Mouse (Mus musculus) cortical plate, adult 2 months (tissue): ENCODE measurements around the gene Tmem237. TPM values are rescaled to one million over a fixed set of nuclear protein-coding genes. Genes with fewer than 3 reads are reported as not detected.

Experiments
- H3K27ac ChIP-seq: fragments of 200-500 bp; 2 replicates; pipeline ENCODE4 v1.5.1; 2012; ENCODE audit warnings: low read length, control low read depth, inconsistent platforms; ENCODE audit not compliant: insufficient read depth
- H3K4me1 ChIP-seq: fragments of 200-500 bp; 2 replicates; pipeline ENCODE4 v1.6.1; 2011; ENCODE audit warnings: low read length; ENCODE audit not compliant: control insufficient read depth, insufficient read depth
- H3K4me3 ChIP-seq: fragments of 200-500 bp; 2 replicates; pipeline ENCODE4 v1.5.1; 2011; ENCODE audit warnings: mild to moderate bottlenecking, low read length, control low read depth; ENCODE audit not compliant: insufficient read depth
- CTCF ChIP-seq: fragments of 200-500 bp; IDR thresholded peaks from 2 replicates; pipeline ENCODE4 v1.5.1; 2011; ENCODE audit warnings: mild to moderate bottlenecking, control low read depth, low read length; ENCODE audit not compliant: insufficient read depth; ENCODE audit errors: extremely low read depth
- POLR2A ChIP-seq: fragments of 200-500 bp; IDR thresholded peaks from 2 replicates; pipeline ENCODE4 v1.6.1; 2011; ENCODE audit warnings: mild to moderate bottlenecking, low read length, control low read depth; ENCODE audit not compliant: insufficient read depth; ENCODE audit errors: extremely low read depth
- polyA plus RNA-seq: library from polyadenylated mRNA; depleted of rRNA; stranded (reverse); fragments of >200 nt; gene quantifications from 2 replicates; pipeline ENCODE4 v1.2.3, GENCODE M21; 2012

The Tmem237 gene
- polyA plus RNA-seq, 1 experiment = 33.3 TPM

- Histone ChIP-seq H3K27ac (no peak overlapping the region), H3K4me1 (peaks cover 6% of the 10 kb centered on the region; the same call in 1 of the 2 replicates), H3K4me3 (no peak overlapping the region)
- TF ChIP-seq POLR2A (no peak), CTCF (no peak)
Observed at GRCm38 (mm10) chr1:59160871-59161270, 40.7 kb upstream of the Tmem237 start.

- Histone ChIP-seq H3K4me1 (peaks cover 6% of the 10 kb centered on the region; the same call in 1 of the 2 replicates), H3K4me3 (no peak overlapping the region), H3K27ac (no peak overlapping the region)
- TF ChIP-seq POLR2A (no peak), CTCF (no peak)
Observed at GRCm38 (mm10) chr1:59159136-59159535, 38.9 kb upstream of the Tmem237 start.

DNA sequence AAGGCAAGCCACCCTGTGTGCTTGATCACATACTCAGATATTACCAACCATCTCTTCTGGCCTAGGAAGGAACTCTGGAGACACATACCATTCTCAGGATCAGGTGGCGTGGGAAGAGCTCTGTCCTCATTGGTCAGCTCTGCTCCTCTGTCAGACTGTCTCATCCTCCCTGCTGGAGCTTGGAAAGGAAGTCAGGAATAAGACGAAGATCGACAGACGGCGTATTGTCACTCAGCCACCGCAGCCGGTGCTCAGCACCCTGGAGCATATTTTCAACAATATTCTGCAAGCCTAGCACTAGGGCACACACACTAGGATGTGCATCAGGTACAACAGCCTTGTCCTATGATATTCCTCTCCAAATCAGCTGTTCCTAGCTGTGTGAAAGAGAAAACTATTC, 38.3 kb upstream of the Tmem237 start:
- TF ChIP-seq CTCF = no peak
- TF ChIP-seq POLR2A = no peak
- Histone ChIP-seq H3K4me1 (peaks cover 6% of the 10 kb centered on the region; the same call in 1 of the 2 replicates), H3K4me3 (no peak overlapping the region), H3K27ac (no peak overlapping the region)

DNA sequence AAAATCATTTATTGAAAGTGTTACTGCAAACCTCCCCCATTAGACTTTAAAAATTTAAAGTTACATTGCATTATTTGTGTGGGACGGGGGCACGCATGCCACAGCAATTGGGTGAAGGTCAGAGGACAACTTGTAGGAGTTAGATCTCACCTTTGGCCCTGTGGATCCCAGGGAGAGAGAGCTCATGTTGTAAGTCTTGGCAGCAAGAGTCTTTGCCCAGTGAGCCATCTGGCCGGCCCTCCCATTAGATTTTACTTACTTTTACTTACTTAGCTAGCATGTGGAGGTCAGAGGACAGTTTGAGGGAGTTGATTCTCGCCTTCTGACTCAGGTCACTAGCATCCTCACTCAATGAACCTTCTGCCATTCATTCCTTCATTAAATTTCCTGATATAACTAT, 37.6 kb upstream of the Tmem237 start:
- H3K4me1 ChIP-seq = peaks cover 3% of the 10 kb centered on the region; the same call in 1 of the 2 replicates
- H3K4me3 ChIP-seq = no peak overlapping the region
- no peak for TF ChIP-seq POLR2A
- TF ChIP-seq CTCF = no peak

GRCm38 (mm10) chr1:59152346-59152745, 32.1 kb upstream of the Tmem237 start:
- TF ChIP-seq CTCF (no peak), POLR2A (no peak)
- Histone ChIP-seq H3K4me3 (no peak overlapping the region), H3K27ac (no peak overlapping the region), H3K4me1 (no peaks in the 10 kb centered on the region)

More for the DNA sequence above, 37.6 kb upstream of the Tmem237 start:
- no peak overlapping the region for H3K27ac ChIP-seq

DNA sequence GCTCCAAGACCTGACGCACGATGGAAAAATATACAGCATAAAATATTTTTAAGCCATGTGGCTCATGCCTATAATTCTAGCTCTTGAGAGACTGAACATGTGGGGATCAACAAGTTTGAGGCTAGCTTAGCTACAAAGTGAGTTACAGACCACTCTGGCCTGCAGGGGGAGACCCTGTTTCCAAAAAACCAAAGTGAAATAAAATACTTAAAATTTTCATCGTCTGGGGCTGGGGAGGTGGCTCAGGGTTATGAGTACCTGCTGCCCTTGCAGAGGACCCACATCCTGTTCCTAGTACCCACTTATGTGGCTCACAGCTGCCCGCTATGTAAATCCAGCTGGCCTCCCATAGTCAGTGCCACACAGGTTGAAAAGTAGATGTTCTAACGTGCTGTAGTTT, 30.3 kb upstream of the Tmem237 start:
- Histone ChIP-seq H3K27ac (no peak overlapping the region), H3K4me3 (no peak overlapping the region), H3K4me1 (no peaks in the 10 kb centered on the region)
- no peak for TF ChIP-seq CTCF
- TF ChIP-seq POLR2A = no peak

DNA sequence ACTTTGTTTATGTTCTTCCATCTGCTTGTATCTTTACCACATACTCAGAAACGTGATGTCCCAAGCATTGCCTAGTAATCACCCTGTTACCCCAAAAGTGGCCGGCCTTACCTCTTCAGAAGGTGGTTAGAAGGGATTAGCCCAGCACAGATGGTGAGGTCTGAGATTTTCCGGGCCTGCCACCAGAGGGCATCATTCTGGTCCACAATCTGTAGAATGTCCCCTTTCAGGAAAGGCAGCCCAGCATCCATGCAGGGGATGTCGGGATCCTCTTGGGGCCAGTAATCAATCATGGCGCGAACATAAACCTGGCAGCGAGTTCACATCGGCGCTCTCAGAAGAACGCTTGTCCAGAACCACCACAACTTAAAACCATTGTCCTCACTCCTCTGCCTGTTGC, 24.3 kb upstream of the Tmem237 start:
- H3K4me3 ChIP-seq = no peak overlapping the region
- H3K27ac ChIP-seq = no peak overlapping the region
- no peak for TF ChIP-seq POLR2A
- no peak for TF ChIP-seq CTCF
- H3K4me1 ChIP-seq = no peaks in the 10 kb centered on the region

- TF ChIP-seq CTCF = peak; percentile 48; the same call in 1 of the 2 replicates
- no peak for TF ChIP-seq POLR2A
- H3K27ac ChIP-seq = no peak overlapping the region
- no peak overlapping the region for H3K4me3 ChIP-seq
- H3K4me1 ChIP-seq = no peaks in the 10 kb centered on the region
Observed at GRCm38 (mm10) chr1:59142809-59143208, 22.6 kb upstream of the Tmem237 start.

DNA sequence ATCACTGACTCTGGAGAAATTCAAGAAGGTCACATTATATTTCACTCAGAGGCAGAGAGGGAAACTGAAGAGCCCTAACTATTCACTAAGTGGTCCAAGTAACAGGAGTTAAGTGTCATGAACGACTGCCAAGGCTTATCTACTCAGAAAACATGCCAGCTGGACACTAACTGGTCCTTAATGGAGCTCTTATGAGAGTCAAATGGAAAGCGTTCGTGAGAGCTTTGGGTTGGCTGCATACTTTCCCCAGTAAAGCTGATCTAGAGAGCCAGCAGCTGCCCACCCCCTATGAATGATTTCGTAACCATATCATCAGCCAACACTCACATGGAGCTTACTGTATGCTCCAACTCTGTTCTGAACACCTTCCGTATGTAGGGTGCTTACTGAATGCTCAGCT, 14.2 kb upstream of the Tmem237 start:
- H3K4me3 ChIP-seq = no peak overlapping the region
- H3K27ac ChIP-seq = no peak overlapping the region
- TF ChIP-seq CTCF (no peak), POLR2A (no peak)
- H3K4me1 ChIP-seq = no peaks in the 10 kb centered on the region

DNA sequence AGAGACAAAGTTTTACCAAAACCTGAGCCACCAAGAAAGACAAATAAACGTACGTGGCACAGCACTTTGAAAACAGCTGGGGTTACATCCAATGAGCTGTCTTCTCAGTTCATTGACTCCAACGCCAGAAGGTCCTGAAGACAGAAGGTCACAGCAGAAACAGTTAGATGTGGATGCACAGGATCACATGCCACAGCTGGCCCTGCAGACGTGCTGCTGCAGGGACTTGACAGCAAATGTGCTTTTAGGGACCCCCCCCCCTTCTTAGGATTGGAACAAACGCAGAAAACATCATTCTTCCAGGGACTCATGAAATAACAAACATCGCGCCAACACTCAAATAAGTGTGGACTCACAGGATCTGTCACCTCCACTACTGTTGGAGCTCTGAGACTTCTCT, 8.7 kb upstream of the Tmem237 start:
- no peaks in the 10 kb centered on the region for H3K4me1 ChIP-seq
- TF ChIP-seq POLR2A (no peak), CTCF (no peak)
- H3K27ac ChIP-seq = no peak overlapping the region
- H3K4me3 ChIP-seq = no peak overlapping the region

- H3K27ac ChIP-seq = no peak overlapping the region
- H3K4me1 ChIP-seq = no peaks in the 10 kb centered on the region; the same call in 1 of the 2 replicates
- H3K4me3 ChIP-seq = no peak overlapping the region
- TF ChIP-seq CTCF = no peak
- TF ChIP-seq POLR2A = no peak
Observed at GRCm38 (mm10) chr1:59125558-59125957, 5.3 kb upstream of the Tmem237 start.
